Mouse (Mus musculus) embryonic facial prominence, embryonic 11.5 days (tissue): ENCODE results near the gene Spag6. TPM values are rescaled to one million over a fixed set of nuclear protein-coding genes. Genes with fewer than 3 reads are reported as not detected.

Experiments
- ATAC-seq: fragments of 200-750 bp; cut with Nextera tagmentation; replicated peaks from 2 replicates; pipeline ENCODE4 v1.8.0; 2017; ENCODE audit warnings: low read depth; ENCODE audit not compliant: insufficient number of reproducible peaks, low FRiP score, low TSS enrichment
- DNase-seq: peaks from one replicate; pipeline ENCODE4 v3.0.0-alpha.2; 2015; ENCODE audit warnings: low spot score
- H3K27ac ChIP-seq: fragments of 300-500 bp; sonication (generic); replicated peaks from 2 replicates; pipeline ENCODE4 v1.5.1; 2014; ENCODE audit warnings: mild to moderate bottlenecking, low read depth, low read length, control low read depth
- H3K27me3 ChIP-seq: fragments of 300-500 bp; sonication (generic); 2 replicates; pipeline ENCODE4 v1.6.1; 2014; ENCODE audit warnings: mild to moderate bottlenecking, low read length, moderate library complexity, mixed read lengths; ENCODE audit not compliant: control insufficient read depth, insufficient read depth
- H3K36me3 ChIP-seq: fragments of 300-500 bp; sonication (generic); replicated peaks from 2 replicates; pipeline ENCODE4 v1.6.1; 2014; ENCODE audit warnings: low read depth, mild to moderate bottlenecking, low read length, moderate library complexity, mixed read lengths; ENCODE audit not compliant: control insufficient read depth, insufficient read depth
- H3K4me1 ChIP-seq: fragments of 300-500 bp; sonication (generic); 2 replicates; pipeline ENCODE4 v1.6.1; 2014; ENCODE audit warnings: low read length, mixed read lengths; ENCODE audit not compliant: control insufficient read depth, insufficient read depth
- H3K4me2 ChIP-seq: fragments of 300-500 bp; sonication (generic); 2 replicates; pipeline ENCODE4 v1.6.1; 2014; ENCODE audit warnings: low read depth, mild to moderate bottlenecking, control low read depth, low read length, moderate library complexity
- H3K4me3 ChIP-seq: fragments of 300-500 bp; sonication (generic); 2 replicates; pipeline ENCODE4 v1.5.1; 2014; ENCODE audit warnings: low read depth, low read length, control low read depth
- H3K9ac ChIP-seq: fragments of 300-500 bp; sonication (generic); replicated peaks from 2 replicates; pipeline ENCODE4 v1.6.1; 2014; ENCODE audit warnings: mild to moderate bottlenecking, control low read depth, low read length
- H3K9me3 ChIP-seq: fragments of 300-500 bp; sonication (generic); replicated peaks from 2 replicates; pipeline ENCODE4 v1.6.1; 2016; ENCODE audit warnings: mild to moderate bottlenecking, low read length, inconsistent platforms, mixed read lengths; ENCODE audit not compliant: control insufficient read depth
- WGBS: fragments of 180-500 bp; shearing (Covaris S2); extraction: QIAGEN DNeasy Blood & Tissue Kit; methylation state at CpG from one replicate; pipeline ENCODE4 v1.1.7; 2014; 5-methylcytosine and 5-hydroxymethylcytosine counted together
- polyA plus RNA-seq: library from polyadenylated mRNA; unstranded; fragments of >200 nt; fragmentation: Nextera tagmentation; extraction: Ambion mirVana; gene quantifications from 2 replicates; pipeline ENCODE4 v1.2.1, GENCODE M21; 2014

The Spag6 gene
- polyA plus RNA-seq, 1 experiment from 2014 or later: 0.38 TPM

DNA sequence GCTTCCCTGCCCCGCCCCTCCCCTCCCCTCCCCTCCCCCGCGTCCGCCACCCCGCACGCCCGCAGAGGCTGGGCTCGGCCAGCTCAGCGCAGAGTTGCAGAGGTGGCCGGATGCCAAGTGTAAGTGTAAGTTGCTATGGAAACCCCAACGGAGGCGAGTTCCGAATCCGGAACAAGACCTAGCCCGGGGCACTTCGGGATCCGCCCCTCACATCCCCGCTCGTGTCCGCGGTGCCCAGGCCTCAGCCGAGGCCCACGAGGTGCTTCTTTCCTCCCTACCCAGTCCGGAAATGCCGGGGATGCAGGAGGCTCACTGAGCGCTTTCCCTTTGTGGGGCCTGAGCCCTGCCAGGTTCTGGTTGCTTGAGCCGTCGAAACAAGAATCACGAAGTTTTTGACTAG lies 12.9 kb upstream of the Spag6 start:
- 0 out of 2 replicates have a peak overlapping the region, but pooled peaks have one; percentile 23 for H3K9ac ChIP-seq
- DNase-seq (no peak), ATAC-seq (no peak)
- peaks cover 3% of the 10 kb centered on the region for H3K36me3 ChIP-seq
- H3K27me3 ChIP-seq: peaks cover 10% of the 10 kb centered on the region
- H3K4me1 ChIP-seq: no peaks in the 10 kb centered on the region
- H3K4me2 ChIP-seq: peak overlapping the region; percentile 65
- H3K27ac ChIP-seq: no peak overlapping the region
- H3K9me3 ChIP-seq: no peaks in the 10 kb centered on the region
- WGBS: under 1% methylated on average over 24 of the region's 29 CpGs
- H3K4me3 ChIP-seq: peak overlapping the region; percentile 33

DNA sequence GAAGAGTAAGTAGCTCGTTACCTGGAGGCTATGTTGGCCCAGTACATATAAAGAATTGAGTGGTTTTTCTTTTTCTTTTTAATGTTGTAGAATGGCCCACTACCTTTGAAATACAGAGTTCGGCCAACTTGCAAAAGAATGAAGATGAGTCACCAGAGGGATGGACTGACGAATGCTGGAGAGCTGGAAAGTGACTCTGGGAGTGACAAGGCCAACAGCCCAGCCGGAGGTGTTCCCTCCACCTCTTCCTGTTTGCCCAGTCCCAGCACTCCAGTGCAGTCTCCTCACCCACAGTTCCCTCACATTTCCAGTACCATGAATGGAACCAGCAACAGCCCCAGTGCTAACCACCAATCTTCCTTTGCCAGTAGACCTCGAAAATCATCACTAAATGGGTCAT lies 9.8 kb upstream of the Spag6 start:
- Histone ChIP-seq H3K4me2 (no peak overlapping the region), H3K36me3 (peaks cover 3% of the 10 kb centered on the region), H3K4me1 (peaks cover 2% of the 10 kb centered on the region; the same call in 1 of the 2 replicates), H3K27me3 (peaks cover 33% of the 10 kb centered on the region), H3K27ac (no peak overlapping the region), H3K9me3 (no peaks in the 10 kb centered on the region), H3K4me3 (no peak overlapping the region), H3K9ac (no peak overlapping the region)
- 48% methylated on average over 5 of the region's 5 CpGs for whole genome bisulfite sequencing
- DNase-seq (no peak), ATAC-seq (no peak)

DNA sequence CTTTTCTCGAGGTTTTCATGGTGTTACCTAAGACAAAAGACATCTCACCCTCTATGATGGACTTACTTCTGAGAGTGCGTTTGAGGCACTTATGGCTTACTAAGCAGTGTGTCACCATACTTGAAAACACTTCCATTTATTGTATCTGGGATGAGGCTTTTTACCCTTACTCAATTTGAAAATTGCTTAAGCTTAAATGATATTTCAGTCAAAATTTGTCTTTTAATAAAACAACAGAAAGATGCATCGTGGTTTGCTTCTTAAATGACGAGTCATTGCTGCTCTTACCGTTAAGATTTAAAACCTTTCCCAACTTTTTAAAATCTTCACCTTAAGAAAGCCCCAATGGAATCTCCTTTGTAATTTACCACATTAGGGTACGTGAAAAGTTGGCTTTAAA lies 7.4 kb upstream of the Spag6 start:
- peaks cover 2% of the 10 kb centered on the region; the same call in 1 of the 2 replicates for H3K4me1 ChIP-seq
- no peak overlapping the region for H3K9ac ChIP-seq
- peaks cover 3% of the 10 kb centered on the region for H3K36me3 ChIP-seq
- peaks cover 42% of the 10 kb centered on the region for H3K27me3 ChIP-seq
- no peak overlapping the region for H3K27ac ChIP-seq
- DNase-seq: no peak
- WGBS: 16% methylated on average over 6 of the region's 6 CpGs
- no peak for ATAC-seq
- no peaks in the 10 kb centered on the region for H3K9me3 ChIP-seq
- no peak overlapping the region for H3K4me3 ChIP-seq
- H3K4me2 ChIP-seq: no peak overlapping the region

DNA sequence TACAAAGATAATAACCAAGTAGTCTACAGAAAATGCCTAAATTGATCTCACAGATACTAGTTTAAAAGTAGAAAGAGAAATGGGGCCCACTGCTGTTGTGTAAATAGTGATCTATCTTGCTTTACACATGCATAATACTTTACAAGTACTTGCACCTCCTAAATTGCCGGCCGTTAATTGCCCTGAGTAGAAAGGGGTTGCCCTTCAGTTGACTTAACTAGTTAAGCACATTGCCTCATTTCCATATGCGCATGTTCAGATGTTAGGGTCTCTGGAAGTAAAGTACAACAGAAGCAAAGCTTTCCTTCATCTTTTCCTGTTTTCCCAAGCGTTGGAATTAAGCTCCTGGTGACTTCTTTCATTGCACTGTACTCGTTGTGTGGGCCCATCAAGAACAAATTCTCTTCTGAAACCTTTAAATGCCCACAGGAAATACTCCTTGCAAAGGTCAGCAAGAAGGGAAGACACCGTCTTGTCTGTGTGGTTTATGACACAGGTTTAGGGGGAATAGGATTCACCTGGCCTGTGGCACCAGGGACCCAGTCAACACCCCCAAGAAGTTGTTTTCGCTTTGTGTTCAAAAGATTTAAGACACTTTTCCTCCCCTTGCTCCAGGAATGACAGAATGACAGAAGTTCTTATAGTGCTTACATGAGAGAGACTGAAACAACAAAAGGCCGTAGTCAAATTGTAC lies 6.9 kb upstream of the Spag6 start:
- no peak overlapping the region for H3K4me3 ChIP-seq
- peaks cover 2% of the 10 kb centered on the region; the same call in 1 of the 2 replicates for H3K4me1 ChIP-seq
- H3K4me2 ChIP-seq: no peak overlapping the region
- DNase-seq (no peak), ATAC-seq (no peak)
- H3K27ac ChIP-seq: no peak overlapping the region
- H3K9ac ChIP-seq: no peak overlapping the region
- peaks cover 3% of the 10 kb centered on the region for H3K36me3 ChIP-seq
- peaks cover 39% of the 10 kb centered on the region for H3K27me3 ChIP-seq
- H3K9me3 ChIP-seq: no peaks in the 10 kb centered on the region
- WGBS: 6% methylated on average over 8 of the region's 8 CpGs

DNA sequence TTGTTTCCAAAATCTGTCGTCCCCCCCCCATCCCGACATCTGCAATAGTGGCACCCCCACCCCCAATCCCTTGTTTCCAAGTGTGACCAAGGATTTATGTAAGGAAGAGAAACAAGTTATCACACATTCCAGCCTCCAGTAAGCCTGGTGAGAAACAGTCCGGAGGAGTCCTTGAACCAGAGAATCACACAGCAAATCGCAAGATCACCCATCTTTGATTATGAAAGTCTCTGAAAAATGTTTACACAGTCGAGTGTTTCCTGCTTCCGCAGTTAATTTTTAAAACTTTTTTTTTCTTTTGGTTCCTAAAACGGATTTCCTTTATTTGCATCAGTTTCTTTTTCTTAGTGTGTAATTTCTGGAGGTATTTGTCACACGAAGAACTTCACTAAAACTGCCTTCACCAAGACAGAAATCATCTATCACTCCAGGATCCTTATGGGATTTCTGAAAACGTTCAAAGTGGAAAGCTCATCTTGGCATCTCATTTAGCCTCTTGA lies 6.1 kb upstream of the Spag6 start:
- ATAC-seq (no peak), DNase-seq (no peak)
- H3K4me3 ChIP-seq: no peak overlapping the region
- H3K4me1 ChIP-seq: peaks cover 2% of the 10 kb centered on the region; the same call in 1 of the 2 replicates
- H3K27ac ChIP-seq: no peak overlapping the region
- no peak overlapping the region for H3K9ac ChIP-seq
- H3K4me2 ChIP-seq: no peak overlapping the region
- H3K9me3 ChIP-seq: no peaks in the 10 kb centered on the region
- H3K36me3 ChIP-seq: peaks cover 3% of the 10 kb centered on the region
- H3K27me3 ChIP-seq: peaks cover 45% of the 10 kb centered on the region
- 5% methylated on average over 9 of the region's 9 CpGs for WGBS

DNA sequence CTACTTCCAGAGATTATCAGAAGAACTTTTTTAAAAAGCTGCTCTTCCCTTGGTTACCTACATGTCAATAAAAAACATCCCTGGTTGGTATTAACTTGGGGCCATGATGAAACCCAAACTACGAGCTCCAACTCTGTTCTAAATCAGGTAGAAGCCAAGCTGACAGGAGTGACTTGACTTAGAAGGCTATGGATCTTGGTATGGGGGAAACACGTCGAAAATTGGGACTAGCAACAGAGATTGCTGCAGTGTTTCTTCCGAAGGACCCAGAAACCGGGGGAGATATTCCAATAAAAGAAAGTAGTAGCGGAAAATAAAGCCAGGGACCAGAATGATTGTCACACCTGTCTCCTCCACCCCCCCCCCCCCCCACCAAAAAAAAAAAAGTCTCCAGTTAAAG lies 5.5 kb upstream of the Spag6 start:
- no peak for DNase-seq
- no peak overlapping the region for H3K4me2 ChIP-seq
- H3K4me1 ChIP-seq: peaks cover 2% of the 10 kb centered on the region; the same call in 1 of the 2 replicates

DNA sequence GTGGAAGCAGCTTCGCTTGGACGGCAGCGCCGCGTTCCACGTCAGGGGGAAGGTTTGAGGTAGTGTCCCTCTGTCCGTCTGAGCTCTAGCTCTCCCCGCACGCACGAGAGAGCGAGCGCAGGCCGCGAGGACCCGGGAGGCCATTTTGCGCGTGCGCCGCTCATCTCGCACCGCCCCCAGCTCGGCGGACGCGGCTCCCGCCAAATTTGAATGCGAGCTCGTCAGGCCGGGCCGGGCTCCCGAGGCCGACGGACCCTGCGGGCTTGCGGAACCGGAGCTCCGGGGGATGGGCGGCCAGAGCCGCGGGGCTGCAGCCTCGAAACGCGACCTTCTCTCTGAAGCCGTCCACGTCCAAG lies 5.1 kb upstream of the Spag6 start:
- H3K9ac ChIP-seq: no peak overlapping the region
- DNase-seq (peak; percentile 78), ATAC-seq (peak; percentile 45; the same call in 1 of the 2 replicates)
- H3K9me3 ChIP-seq: no peaks in the 10 kb centered on the region
- WGBS: 2% methylated on average over 42 of the region's 45 CpGs
- H3K27ac ChIP-seq: no peak overlapping the region
- H3K27me3 ChIP-seq: peaks cover 45% of the 10 kb centered on the region
- peak overlapping the region; percentile 50 for H3K4me2 ChIP-seq
- H3K4me3 ChIP-seq: peak overlapping the region; percentile 28
- peaks cover 3% of the 10 kb centered on the region for H3K36me3 ChIP-seq
- peaks cover 2% of the 10 kb centered on the region; the same call in 1 of the 2 replicates for H3K4me1 ChIP-seq

More for the DNA sequence above, 5.5 kb upstream of the Spag6 start:
- Histone ChIP-seq H3K9ac (no peak overlapping the region), H3K9me3 (no peaks in the 10 kb centered on the region), H3K4me3 (peak overlapping the region; percentile 28), H3K27me3 (peaks cover 45% of the 10 kb centered on the region), H3K36me3 (peaks cover 3% of the 10 kb centered on the region), H3K27ac (no peak overlapping the region)
- ATAC-seq: no peak
- 5% methylated on average over 6 of the region's 6 CpGs for WGBS
